Mouse (Mus musculus): ENCODE measurements around the gene Olfr1420.

- TF ChIP-seq CTCF (IDR thresholded peaks at IDR 0.05; ENCODE audit: borderline replicate concordance, insufficient read depth, low read depth, low read length), result no peak
- TF ChIP-seq POLR2A (IDR thresholded peaks at IDR 0.05; ENCODE audit: borderline replicate concordance, insufficient read depth, low read length), result no peak
Measured at GRCm38 (mm10) chr19:11928025-11928748, 41.8 kb downstream of the Olfr1420 start.
